Mouse (Mus musculus) small intestine, adult 2 months (tissue): Measurements from ENCODE around the gene Gdf15. TPM values are rescaled to one million over a fixed set of nuclear protein-coding genes. Genes with fewer than 3 reads are reported as not detected.

ENCODE experiments used
- H3K27ac ChIP-seq: fragments of 200-500 bp; 2 replicates; pipeline ENCODE4 v1.5.1; 2012; ENCODE audit warnings: low read depth, low read length, control low read depth, inconsistent platforms; ENCODE audit not compliant: insufficient read depth
- H3K27me3 ChIP-seq: fragments of 200-500 bp; 2 replicates; pipeline ENCODE4 v1.6.1; 2012; ENCODE audit warnings: mild to moderate bottlenecking, moderate library complexity, low read length, inconsistent platforms; ENCODE audit not compliant: control insufficient read depth, insufficient read depth
- H3K36me3 ChIP-seq: fragments of 200-500 bp; 2 replicates; pipeline ENCODE4 v1.6.1; 2012; ENCODE audit warnings: mild to moderate bottlenecking, low read length, control low read depth, inconsistent platforms; ENCODE audit not compliant: control insufficient read depth, insufficient read depth
- H3K4me1 ChIP-seq: fragments of 200-500 bp; 2 replicates; pipeline ENCODE4 v1.6.1; 2012; ENCODE audit warnings: low read length, inconsistent platforms, mixed read lengths; ENCODE audit not compliant: control insufficient read depth, insufficient read depth, insufficient read length
- H3K4me3 ChIP-seq: fragments of 200-500 bp; 2 replicates; pipeline ENCODE4 v1.5.1; 2012; ENCODE audit warnings: low read depth, mild to moderate bottlenecking, control low read depth, inconsistent platforms, low read length, moderate library complexity
- CTCF ChIP-seq: fragments of 200-500 bp; IDR thresholded peaks from 2 replicates; pipeline ENCODE4 v1.5.1; 2012; ENCODE audit warnings: low read depth, mild to moderate bottlenecking, control low read depth, inconsistent platforms, low read length, moderate library complexity, mixed read lengths; ENCODE audit not compliant: insufficient replicate concordance, insufficient read length; ENCODE audit errors: extremely low read depth
- POLR2A ChIP-seq: fragments of 200-500 bp; IDR thresholded peaks from 2 replicates; pipeline ENCODE4 v1.6.1; 2012; ENCODE audit warnings: low read depth, mild to moderate bottlenecking, control low read depth, inconsistent platforms, low read length, moderate library complexity
- WGBS: fragments of 180-500 bp; shearing (Covaris S2); methylation state at CpG from one replicate; pipeline ENCODE4 v1.1.7; 2018; 5-methylcytosine and 5-hydroxymethylcytosine counted together
- polyA plus RNA-seq: library from polyadenylated mRNA; depleted of rRNA; stranded (reverse); fragments of >200 nt; gene quantifications from 2 replicates; pipeline ENCODE4 v1.2.3, GENCODE M21; 2012

Gene Gdf15
- polyA plus RNA-seq, 1 experiment = 6.7 TPM

DNA sequence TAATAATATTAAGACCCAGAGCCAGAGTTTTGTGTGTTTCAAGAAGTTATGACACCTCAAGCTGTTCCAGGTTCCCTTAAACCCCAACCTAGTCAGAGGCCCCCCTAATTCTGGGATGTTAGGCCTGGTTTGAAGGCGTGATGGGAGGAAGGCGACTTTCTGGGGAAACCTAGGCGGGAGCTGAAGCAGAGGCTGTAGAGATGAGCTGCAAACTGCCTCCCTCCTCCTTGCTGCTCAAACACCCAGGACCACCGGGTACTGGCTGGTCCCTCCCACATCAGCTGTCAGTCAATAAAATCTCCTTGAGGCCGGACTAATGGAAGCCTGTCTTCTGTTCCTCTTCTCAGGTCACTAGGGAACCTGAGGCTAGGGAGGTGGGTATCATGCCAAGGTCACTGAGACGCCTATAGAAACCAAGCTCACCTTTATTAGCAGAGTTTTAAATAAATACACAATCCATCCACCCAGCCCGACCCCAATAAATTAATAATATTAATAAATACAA is 3.2 kb downstream of the Gdf15 start:
- Histone ChIP-seq H3K27ac (no peak overlapping the region), H3K4me1 (peaks cover 24% of the 10 kb centered on the region), H3K36me3 (no peaks in the 10 kb centered on the region), H3K27me3 (no peaks in the 10 kb centered on the region), H3K4me3 (no peak overlapping the region)
- WGBS = 66% methylated on average over 7 of the region's 7 CpGs
- no peak for TF ChIP-seq POLR2A

DNA sequence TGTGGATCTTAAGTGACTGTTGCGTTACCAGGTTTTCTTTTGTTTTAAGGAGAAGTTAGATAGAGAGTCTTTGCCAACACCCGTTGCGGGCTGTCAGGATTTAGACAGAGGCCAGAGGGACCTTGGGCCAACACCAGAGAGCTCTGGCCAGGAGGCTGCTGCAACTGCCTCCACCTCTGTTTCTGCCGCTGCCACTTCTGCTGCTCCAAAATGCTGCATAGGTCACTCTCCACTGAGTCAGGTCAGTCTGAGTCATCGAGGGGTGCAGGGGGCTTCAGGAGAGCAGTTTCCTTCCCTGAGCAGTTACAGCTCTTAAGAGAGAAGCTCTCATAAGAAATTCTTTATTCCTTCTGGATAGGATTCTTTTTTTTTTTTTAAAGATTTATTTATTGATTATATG is 5.2 kb downstream of the Gdf15 start:
- H3K4me1 ChIP-seq = peaks cover 22% of the 10 kb centered on the region
- no peak overlapping the region for H3K4me3 ChIP-seq
- H3K36me3 ChIP-seq = no peaks in the 10 kb centered on the region
- TF ChIP-seq POLR2A (no peak), CTCF (no peak)
- H3K27ac ChIP-seq = no peak overlapping the region
- no peaks in the 10 kb centered on the region for H3K27me3 ChIP-seq
- WGBS = 90% methylated on average over 5 of the region's 5 CpGs

DNA sequence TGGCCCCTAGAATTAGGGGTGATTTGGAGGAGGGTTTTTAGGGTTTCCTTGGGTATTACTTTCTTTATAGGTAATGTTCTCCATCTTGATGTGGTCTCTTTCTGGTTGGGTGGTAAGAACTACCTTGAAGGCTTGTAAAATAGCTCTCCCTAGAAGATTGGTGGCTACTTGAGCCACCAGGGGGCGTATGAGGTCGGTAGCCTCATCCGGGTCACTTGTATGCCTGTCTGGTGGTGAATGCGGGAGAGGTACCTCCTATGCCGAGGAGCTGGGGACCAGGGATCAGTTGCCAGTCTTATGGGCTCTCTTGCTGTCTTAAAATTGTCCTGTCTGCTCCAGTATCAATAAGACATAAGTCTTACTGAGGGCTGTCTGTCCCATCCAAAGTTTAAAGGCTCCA is 7.2 kb downstream of the Gdf15 start:
- 3% methylated on average over 5 of the region's 5 CpGs for WGBS
- Histone ChIP-seq H3K36me3 (no peaks in the 10 kb centered on the region), H3K27me3 (no peaks in the 10 kb centered on the region), H3K27ac (no peak overlapping the region), H3K4me1 (peaks cover 6% of the 10 kb centered on the region), H3K4me3 (no peak overlapping the region)
- TF ChIP-seq CTCF = peak; percentile 75; the same call in 1 of the 2 replicates
- TF ChIP-seq POLR2A = no peak

DNA sequence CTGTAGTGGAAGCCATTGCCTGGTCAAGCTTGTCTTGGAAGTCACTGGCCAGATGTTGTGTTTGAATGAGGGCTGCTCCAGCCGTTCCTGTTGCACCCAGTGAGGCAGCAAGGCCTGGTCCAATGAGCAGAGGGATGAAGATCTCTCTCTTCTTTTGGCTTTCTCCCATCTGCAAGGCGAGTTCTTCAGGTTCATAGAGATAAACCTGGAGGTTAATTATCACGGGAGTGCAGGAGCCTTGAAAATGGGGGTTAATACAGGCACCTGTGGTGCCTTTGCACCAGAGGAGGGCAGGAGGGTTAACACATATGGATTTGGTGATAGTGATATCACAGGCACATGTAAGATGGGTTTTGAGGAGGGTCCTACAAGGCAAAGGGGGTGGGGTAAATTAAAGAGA is 10.0 kb downstream of the Gdf15 start:
- Histone ChIP-seq H3K4me1 (peaks cover 2% of the 10 kb centered on the region), H3K36me3 (no peaks in the 10 kb centered on the region), H3K27ac (no peak overlapping the region), H3K4me3 (no peak overlapping the region), H3K27me3 (no peaks in the 10 kb centered on the region)
- WGBS = 25% methylated on average over 3 of the region's 3 CpGs
- no peak for TF ChIP-seq CTCF
- TF ChIP-seq POLR2A = no peak

DNA sequence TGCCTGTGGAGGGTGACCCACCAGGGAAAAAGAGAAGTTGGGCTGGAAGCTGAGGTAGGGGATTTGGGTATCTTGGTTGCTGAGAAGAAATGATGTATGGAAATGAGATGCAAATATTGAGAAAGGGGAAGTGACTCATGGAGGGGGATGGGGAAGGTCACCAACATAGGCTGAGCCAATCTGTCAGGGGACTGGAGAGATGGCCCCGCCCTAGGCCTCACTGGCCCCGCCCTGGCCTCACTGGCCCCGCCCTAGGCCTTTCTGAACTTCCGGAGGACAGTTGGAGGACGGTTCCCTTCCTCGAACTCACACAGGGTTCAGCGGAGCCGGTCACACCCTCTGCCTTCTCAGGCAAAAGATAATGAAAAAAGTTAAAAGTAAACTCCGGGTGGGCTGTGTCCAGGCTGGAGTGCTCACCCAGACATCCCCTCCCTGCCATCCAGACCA is 13.3 kb downstream of the Gdf15 start:
- Histone ChIP-seq H3K36me3 (no peaks in the 10 kb centered on the region), H3K27ac (no peak overlapping the region), H3K4me1 (peaks cover 2% of the 10 kb centered on the region), H3K27me3 (no peaks in the 10 kb centered on the region), H3K4me3 (peak overlapping the region; percentile 19)
- 11% methylated on average over 9 of the region's 9 CpGs for WGBS
- no peak for TF ChIP-seq POLR2A
- no peak for TF ChIP-seq CTCF

DNA sequence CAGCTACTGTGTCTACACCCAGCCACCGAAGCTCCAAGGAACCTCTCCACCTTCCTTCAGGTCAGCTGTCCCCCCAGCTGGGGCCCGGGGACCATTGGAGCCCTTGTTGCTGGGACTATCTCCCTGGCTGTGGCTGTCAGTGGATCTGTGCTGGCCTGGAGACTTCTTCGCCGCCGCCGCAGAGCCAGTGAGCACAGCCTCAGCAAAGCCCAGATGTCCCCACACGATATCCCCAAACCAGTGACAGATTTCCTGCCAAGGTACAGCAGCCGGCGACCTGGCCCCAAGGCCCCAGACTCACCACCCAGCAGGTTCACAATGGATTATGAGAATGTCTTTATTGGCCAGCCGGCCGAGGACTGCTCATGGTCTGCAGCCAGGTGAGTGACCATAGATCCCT is 14.3 kb downstream of the Gdf15 start:
- H3K36me3 ChIP-seq = no peaks in the 10 kb centered on the region
- H3K4me1 ChIP-seq = peaks cover 2% of the 10 kb centered on the region
- WGBS = 86% methylated on average over 11 of the region's 11 CpGs
- H3K4me3 ChIP-seq = peak overlapping the region; percentile 48
- no peak for TF ChIP-seq CTCF
- TF ChIP-seq POLR2A = no peak
- H3K27me3 ChIP-seq = no peaks in the 10 kb centered on the region
- peak overlapping the region; percentile 41; the same call in 1 of the 2 replicates for H3K27ac ChIP-seq

DNA sequence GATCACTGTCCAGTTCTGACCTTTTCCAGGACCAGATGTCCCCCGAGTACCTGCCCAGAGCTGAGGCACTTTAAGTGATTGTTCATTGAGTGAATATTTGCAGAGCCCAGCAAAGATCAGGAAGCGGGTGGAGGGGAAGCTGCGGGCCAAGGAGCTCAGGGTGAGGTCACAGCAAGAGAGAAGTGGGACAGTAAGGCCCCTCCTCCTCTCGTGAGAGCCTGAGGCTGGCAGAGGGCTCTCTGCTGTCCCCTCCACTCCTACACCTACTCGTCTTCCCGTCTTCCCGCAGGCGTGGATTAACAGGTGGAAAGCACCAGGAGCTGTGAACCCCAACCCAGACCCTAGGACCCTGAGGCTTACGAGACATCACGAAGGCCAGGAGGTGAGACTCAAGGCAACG is 15.6 kb downstream of the Gdf15 start:
- Histone ChIP-seq H3K4me1 (peaks cover 3% of the 10 kb centered on the region), H3K4me3 (peak overlapping the region; percentile 48), H3K27ac (peak overlapping the region; percentile 48), H3K36me3 (no peaks in the 10 kb centered on the region), H3K27me3 (no peaks in the 10 kb centered on the region)
- TF ChIP-seq POLR2A = no peak
- TF ChIP-seq CTCF = no peak
- 61% methylated on average over 11 of the region's 11 CpGs for WGBS
